Mouse (Mus musculus): ENCODE data around the gene Klri2. TPM values are rescaled to one million over a fixed set of nuclear protein-coding genes. Genes with fewer than 3 reads are reported as not detected.
"Not testable (repeated sequence)": the region's sequence is repeated elsewhere in the genome, so short reads cannot be mapped to it uniquely, and the experiment has no call there.

Klri2 gene
- total RNA-seq (2022): not detected

DNA sequence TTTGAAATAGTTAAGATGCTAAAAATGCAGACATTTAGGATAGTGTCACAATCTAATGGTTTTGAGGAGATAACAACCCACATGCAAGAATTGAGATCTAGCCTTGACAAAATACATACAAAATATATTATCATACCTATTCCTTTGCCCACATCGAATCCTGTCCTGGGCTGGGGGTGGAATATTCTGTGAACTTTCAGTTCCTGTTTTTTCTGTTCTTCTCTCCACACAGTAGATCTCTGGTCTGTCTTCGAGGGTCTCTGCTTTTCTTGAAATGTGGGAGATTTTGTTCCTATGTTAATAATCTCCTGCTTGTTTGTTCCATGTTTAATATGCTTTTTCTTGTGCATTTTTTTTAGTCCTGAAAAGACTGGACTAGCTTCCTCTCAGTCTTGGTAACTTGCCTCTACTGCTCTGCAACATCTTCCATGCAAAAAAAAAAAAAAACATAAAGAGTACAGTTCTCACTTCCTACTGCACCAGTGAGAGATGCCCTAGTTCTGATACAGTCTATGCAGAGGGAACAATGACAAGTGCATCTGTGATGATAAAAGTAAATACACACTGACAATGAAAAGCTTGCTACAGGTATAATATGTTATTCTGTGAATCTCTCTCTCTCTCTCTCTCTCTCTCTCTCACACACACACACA, at the start of gene Klri2:
TSS of gene Klri2 (minus strand) at position 416 of the 653 bp plus-strand sequence.
- no peak for DNase-seq (ENCODE audit: low spot score in 2 of 2)

DNA sequence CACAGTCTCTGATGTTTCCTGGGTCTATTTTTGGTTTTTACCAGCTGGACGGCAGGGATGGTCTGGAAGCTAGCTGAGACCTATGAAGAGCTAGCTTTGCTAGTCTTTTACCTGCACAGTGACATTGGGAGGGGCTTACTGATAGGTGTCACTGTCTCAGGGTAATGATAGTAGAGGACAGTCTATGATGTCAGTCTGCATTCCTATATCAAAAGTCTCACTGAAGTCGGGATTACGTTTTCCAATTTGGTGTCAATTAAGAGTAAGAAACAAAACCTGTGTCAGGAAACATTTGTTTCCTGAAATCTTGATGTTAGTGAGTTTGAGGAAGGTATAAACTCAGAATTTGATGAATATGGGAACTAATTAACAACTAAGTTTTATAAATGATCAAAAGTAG, 43.9 kb upstream of the Klri2 start, which contains the start of gene Gm156:
TSS of gene Gm156 (minus strand) at position 101 of the 400 bp plus-strand sequence.
- not testable (repeated sequence) for DNase-seq (ENCODE audit: low spot score in 2 of 2)

DNA sequence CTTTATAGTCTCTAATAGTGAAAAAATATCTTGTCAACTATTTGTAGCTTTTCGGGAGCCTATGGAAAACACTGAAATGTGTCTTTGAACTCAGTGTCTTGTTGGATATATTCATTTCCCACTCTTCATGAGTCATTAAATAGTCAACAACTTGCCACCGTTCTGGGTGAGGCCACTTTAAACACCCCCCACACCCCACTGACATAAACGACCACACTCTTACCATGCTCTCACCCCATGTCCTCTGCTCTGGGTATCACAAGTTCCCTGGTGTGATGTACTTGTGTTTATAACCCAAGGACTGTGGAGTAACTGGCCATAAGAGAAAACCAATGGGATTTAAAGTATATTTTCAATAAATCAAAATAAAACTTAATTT, 7.4 kb upstream of the Klri2 start:
- DNase-seq (ENCODE audit: low spot score in 2 of 2): no peak

DNA sequence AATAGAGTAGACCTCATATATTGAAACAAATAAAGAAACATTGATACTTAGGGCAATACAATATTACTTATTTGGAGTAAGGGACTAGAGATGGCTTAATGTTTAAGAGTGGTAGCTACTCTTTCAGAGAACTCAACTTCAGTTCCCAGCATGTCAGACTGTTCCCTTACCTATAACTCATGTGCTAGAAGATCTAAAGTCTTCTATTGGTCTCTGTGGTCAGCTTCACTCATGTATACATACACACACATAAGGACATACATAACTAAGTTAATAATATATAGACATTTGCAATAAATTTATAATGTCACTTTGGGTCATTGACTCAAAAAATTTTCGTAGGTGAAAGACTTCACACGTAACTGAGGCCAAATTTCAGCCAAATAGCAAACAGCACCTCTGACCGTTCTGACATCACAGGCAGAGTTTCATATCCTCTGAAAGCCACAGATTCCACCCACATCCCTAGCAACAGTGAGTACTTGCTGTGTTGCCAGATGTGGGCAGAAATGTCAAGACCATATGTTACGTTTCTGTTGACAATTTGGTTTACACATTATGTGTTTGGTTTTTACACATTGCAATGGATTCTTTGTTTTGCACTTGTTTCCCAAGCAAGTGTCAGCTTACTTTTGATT, 6.9 kb upstream of the Klri2 start:
- no peak for DNase-seq (ENCODE audit: low spot score in 2 of 2)

DNA sequence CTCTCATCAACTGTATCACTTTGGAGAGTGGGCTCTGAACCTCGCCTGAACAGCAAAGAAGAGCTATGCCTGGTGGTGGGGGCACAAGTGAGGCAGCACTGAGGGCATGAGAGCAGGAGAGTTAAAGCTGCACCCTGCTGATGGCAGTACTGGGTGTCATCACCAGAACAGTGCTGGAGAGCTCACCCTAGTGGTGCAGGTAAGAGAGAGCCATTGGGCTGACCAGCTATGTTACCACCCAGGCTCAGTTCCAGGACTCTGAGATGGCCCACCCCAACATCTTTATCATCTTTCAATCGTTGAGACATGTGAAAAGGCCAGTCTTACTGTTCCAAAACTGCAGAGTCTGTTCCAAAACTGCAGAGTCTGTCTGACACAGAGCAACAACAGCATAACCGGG, 5.9 kb upstream of the Klri2 start:
- DNase-seq (ENCODE audit: low spot score in 2 of 2): no peak

DNA sequence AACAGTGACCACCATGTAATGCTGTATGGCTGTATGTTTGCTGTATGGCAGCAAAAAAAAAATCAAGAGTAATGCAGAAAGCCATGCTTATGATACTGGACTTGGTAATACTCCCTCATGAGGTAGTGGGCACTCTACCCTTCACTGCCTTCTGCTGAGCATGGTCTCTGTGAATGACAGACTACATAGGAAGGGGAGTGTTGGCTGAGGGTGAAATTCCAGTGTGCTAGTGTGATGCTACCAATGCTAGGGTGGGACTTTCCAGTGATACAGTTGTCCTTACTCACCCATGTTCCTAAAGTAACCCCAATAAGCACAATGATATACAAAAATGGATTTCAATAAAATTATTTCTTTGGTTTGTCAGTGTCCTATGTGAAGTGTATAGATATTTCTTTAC, 3.9 kb downstream of the Klri2 start:
- no peak for DNase-seq (ENCODE audit: low spot score in 2 of 2)

DNA sequence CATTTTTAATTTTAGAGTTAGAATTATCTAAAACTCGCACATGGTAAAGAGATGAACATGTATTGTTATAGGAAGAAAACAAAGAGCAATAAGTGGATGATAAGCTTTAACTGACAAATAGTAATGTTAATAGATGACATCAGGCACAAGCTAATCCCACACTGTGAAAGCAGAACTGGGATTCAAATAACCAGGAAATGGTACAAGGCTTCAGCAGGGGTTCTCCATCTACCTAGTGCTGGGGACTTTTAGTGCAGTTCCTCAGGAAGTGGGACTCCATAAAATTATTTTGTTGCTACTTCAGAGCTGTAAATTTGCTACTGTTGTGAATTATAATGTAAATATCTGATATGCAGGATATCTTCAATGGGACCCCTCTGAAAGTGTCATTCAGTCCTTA, 13.0 kb downstream of the Klri2 start:
- no peak for DNase-seq (ENCODE audit: low spot score in 2 of 2)

DNA sequence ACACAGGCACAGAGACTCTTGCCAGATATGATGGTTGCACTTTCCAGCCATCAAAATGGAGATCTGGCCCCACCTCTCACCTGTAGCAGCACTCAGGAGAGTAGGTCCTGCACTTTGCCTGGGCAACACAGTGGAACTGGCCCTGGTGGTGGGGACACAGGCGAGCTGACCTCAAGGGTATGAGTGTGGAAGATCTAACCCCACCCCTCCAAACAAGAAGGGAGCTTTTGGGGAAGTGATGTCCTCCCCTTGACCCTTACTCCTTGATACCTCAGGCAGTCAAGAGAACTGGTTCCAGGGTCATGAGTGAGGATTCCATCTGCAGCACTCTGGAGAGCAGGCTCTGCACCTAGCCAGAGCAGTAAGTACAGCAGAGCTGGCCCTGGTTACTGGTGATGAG, 18.9 kb downstream of the Klri2 start:
- no peak for DNase-seq (ENCODE audit: low spot score in 2 of 2)

DNA sequence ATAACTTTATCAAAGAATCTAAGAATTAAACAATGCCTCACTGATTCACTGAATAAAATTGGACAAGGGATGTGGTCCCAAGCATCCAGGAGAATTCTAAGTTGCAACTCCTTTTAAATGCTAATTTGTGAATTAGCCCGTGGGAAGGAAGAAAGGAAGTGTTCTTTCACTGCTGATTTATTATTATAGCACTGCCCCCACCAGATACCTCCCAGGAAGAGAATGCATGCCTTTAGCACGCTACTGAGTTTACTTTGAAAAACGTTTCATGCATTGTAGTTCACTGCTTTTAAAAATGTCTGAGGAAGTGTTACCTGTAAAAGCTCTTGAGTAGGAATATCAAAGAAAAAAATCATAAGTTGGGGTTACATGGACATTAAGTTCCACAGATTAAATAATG, 19.8 kb downstream of the Klri2 start:
- no peak for DNase-seq (ENCODE audit: low spot score in 2 of 2)

DNA sequence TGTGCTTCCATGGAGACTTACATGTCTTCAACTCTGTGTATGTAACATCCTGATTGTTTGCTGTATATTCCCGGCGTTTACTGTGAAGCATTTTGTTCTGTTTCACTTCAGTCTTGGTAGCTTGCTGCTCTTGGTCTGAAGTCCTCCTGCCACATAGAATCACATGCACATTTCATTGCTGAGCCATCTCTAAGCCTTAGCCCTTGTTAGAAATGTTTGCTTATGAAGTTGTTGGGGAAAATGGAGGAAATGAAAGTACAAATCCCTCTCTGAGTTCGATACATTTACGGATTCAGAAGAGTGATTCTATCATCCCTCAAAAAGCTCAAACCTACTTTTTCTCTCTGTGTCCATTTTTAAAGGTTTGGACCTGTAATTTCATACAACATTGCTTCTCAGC, 23.3 kb downstream of the Klri2 start, which contains the start of gene Klri1:
TSS of gene Klri1 (minus strand) at position 101 of the 400 bp plus-strand sequence.
- no peak for DNase-seq (ENCODE audit: low spot score in 2 of 2)

DNA sequence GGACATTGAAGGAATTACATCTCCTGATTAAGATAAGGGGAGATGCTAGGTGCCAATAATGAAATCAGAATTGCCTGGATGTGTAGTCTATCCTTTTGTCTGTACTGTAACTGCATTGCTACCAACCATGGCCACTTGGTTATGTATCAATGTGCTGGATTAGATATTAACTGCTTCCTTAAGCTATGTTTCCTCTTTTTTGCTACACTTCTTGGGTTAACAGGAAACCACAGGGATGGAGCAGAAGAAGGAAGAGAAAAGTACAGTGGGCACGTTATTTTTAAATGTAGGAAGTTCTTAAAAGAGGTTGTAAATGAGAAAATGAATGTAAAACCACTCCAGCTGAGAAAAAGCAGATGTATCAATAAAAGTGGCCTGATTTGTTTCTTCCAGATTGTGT, 26.7 kb downstream of the Klri2 start:
- no peak for DNase-seq (ENCODE audit: low spot score in 2 of 2)

DNA sequence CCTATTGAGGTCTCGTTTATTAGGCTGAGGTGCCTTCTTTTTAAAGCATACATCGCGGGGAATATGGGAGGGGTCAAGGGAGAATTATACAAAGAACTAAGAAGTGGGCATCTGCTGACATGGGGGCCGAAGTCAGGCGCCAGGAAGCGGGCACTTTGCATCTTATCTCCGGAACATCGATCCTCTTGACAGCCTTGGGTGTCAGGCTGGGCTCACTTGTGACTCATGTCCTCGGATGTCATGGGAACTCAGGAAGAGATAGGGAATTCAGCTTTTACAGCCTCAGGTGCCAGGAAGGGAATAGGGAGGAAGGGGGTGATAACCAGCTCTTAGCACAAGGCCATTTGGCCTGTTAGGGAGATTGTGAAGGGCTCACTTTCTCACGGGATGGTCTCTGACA, 48.8 kb downstream of the Klri2 start:
- not testable (repeated sequence) for DNase-seq (ENCODE audit: low spot score in 2 of 2)

DNA sequence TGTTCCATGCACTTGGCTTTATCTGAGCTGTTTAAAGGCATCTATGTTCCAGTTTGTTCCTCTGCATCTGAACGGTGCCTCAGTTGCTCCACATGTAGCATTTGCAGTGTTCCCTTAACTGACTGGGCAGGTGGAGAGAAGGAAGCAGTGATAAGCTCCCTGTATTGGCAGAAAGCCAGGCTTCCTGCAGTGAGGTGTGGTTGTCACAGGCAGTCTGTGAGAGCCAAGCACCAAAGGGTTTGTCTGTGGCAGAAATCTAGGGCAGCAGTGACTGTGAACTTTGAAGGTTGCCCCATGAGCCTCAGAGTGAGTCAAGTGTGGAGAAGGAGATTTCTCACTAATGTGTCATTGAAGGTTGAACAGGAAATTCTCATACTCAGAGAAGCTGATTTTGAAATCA, 59.9 kb downstream of the Klri2 start:
- DNase-seq (ENCODE audit: low spot score in 2 of 2): no peak

Small RNA genes lying within 50 kb of the gene (microRNA-seq; reads per million reads assigned to microRNA genes)
- gene Mir680-1: not detected

Other genes with a start within 250 kb of the Klri2 start
- under 1 TPM in 1 of 4 experiments, not detected in 3; 0.48 TPM for gene Olr1, start 233.3 kb downstream of the Klri2 start, total RNA-seq (2022)
- not detected for gene Tmem52b, start 227.9 kb downstream of the Klri2 start, total RNA-seq (2022)
- 10 to 100 TPM; 69.2 to 94.1 (median 86.7) TPM for gene Gabarapl1, start 207.3 kb downstream of the Klri2 start, total RNA-seq (2022)
- gene Klre1, start 162.6 kb downstream of the Klri2 start, total RNA-seq (2022): not detected
- gene Klrd1, start 148.7 kb downstream of the Klri2 start, total RNA-seq (2022): not detected
- not detected for gene Klrk1, start 116.6 kb downstream of the Klri2 start, total RNA-seq (2022)
- gene Klrc3, start 97.1 kb downstream of the Klri2 start, total RNA-seq (2022): not detected
- gene Klrc2, start 79.8 kb downstream of the Klri2 start, total RNA-seq (2022): not detected
- gene Klrc1, start 61.5 kb downstream of the Klri2 start, total RNA-seq (2022): not detected
- not detected for gene Klri1, start 23.4 kb downstream of the Klri2 start, total RNA-seq (2022)
- not detected for gene Gm156, start 43.8 kb upstream of the Klri2 start, total RNA-seq (2022)
- gene Gm17631, start 122.2 kb upstream of the Klri2 start, total RNA-seq (2022): not detected
- gene Klra17, start 136.2 kb upstream of the Klri2 start, total RNA-seq (2022): not detected
- not detected for gene Klra5, start 177.2 kb upstream of the Klri2 start, total RNA-seq (2022)

Measured in gastrocnemius, adult 8-10 months (tissue).